Mouse (Mus musculus) layer of hippocampus, postnatal 25 days (tissue): ENCODE measurements around the gene Ttc34. TPM values are rescaled to one million over a fixed set of nuclear protein-coding genes. Genes with fewer than 3 reads are reported as not detected.

Source experiments
- total RNA-seq, 2 experiments: library from RNA; stranded (reverse); gene quantifications; 2 replicates each; pipeline ENCODE4 v1.2.3; 2021

Gene Ttc34
- total RNA-seq, 2 experiments from 2014 or later = 3.3 to 3.4 TPM

Other genes starting within 250 kb of the Ttc34 start
- gene Prdm16, start 200.6 kb upstream of the Ttc34 start, total RNA-seq = 10 to 100 TPM; 10.1 to 10.3 TPM
- gene Actrt2, start 169.6 kb upstream of the Ttc34 start, total RNA-seq = not detected
- gene Mmel1, start 32.1 kb downstream of the Ttc34 start, total RNA-seq = 1 to 10 TPM in 1 of 2 experiments, under 1 TPM in 1; 0.32 to 1.0 TPM
- 10 to 100 TPM; 40.9 to 51.7 TPM for gene Fam213b, start 61.7 kb downstream of the Ttc34 start, total RNA-seq
- 1 to 10 TPM in 1 of 2 experiments, under 1 TPM in 1; 0.62 to 1.9 TPM for gene Tnfrsf14, start 91.1 kb downstream of the Ttc34 start, total RNA-seq
- 10 to 100 TPM; 30.2 to 37.9 TPM for gene Hes5, start 123.5 kb downstream of the Ttc34 start, total RNA-seq
- gene Pank4, start 126.7 kb downstream of the Ttc34 start, total RNA-seq = 10 to 100 TPM; 34.9 to 37.1 TPM
- gene Plch2, start 219.3 kb downstream of the Ttc34 start, total RNA-seq = 10 to 100 TPM; 91.4 to 98.9 TPM
- gene Pex10, start 229.6 kb downstream of the Ttc34 start, total RNA-seq = 10 to 100 TPM; 21.6 to 26.5 TPM
- 10 to 100 TPM; 62.2 to 67.3 TPM for gene Rer1, start 248.9 kb downstream of the Ttc34 start, total RNA-seq
- gene Morn1, start 249.1 kb downstream of the Ttc34 start, total RNA-seq = 10 to 100 TPM; 11.2 to 17.3 TPM